Mouse (Mus musculus) midbrain, embryonic 12.5 days (tissue): Measurements from ENCODE around the gene Evi2b. TPM values are rescaled to one million over a fixed set of nuclear protein-coding genes. Genes with fewer than 3 reads are reported as not detected.

Source experiments
- ATAC-seq: fragments of 200-750 bp; cut with Nextera tagmentation; 2 replicates; pipeline ENCODE4 v1.8.0; 2017; ENCODE audit warnings: low read depth, moderate TSS enrichment, moderate library complexity; ENCODE audit not compliant: low FRiP score
- H3K27ac ChIP-seq: fragments of 300-500 bp; sonication (generic); replicated peaks from 2 replicates; pipeline ENCODE4 v1.5.1; 2016; ENCODE audit warnings: mild to moderate bottlenecking
- H3K27me3 ChIP-seq: fragments of 300-500 bp; sonication (generic); 2 replicates; pipeline ENCODE4 v1.6.1; 2016; ENCODE audit warnings: mild to moderate bottlenecking
- H3K36me3 ChIP-seq: fragments of 300-500 bp; sonication (generic); 2 replicates; pipeline ENCODE4 v1.6.1; 2016
- H3K4me1 ChIP-seq: fragments of 300-500 bp; sonication (generic); 2 replicates; pipeline ENCODE4 v1.6.1; 2016
- H3K4me2 ChIP-seq: fragments of 300-500 bp; sonication (generic); replicated peaks from 2 replicates; pipeline ENCODE4 v1.6.1; 2016; ENCODE audit warnings: mild to moderate bottlenecking, moderate library complexity
- H3K4me3 ChIP-seq: fragments of 300-500 bp; sonication (generic); 2 replicates; pipeline ENCODE4 v1.5.1; 2016; ENCODE audit warnings: mild to moderate bottlenecking
- H3K9ac ChIP-seq: fragments of 300-500 bp; sonication (generic); replicated peaks from 2 replicates; pipeline ENCODE4 v1.6.1; 2016; ENCODE audit warnings: mild to moderate bottlenecking, moderate library complexity
- H3K9me3 ChIP-seq: fragments of 300-500 bp; sonication (generic); 2 replicates; pipeline ENCODE4 v1.6.1; 2016; ENCODE audit warnings: mild to moderate bottlenecking
- WGBS: fragments of 180-500 bp; shearing (Covaris S2); methylation state at CpG from one replicate; pipeline ENCODE4 v1.1.7; 2016; 5-methylcytosine and 5-hydroxymethylcytosine counted together
- polyA plus RNA-seq: library from polyadenylated mRNA; unstranded; fragments of >200 nt; fragmentation: Nextera tagmentation; extraction: Ambion mirVana; gene quantifications from 2 replicates; pipeline ENCODE4 v1.2.1, GENCODE M21; 2016

The Evi2b gene
- polyA plus RNA-seq, 1 experiment from 2014 or later, result 0.14 TPM

- no peak for ATAC-seq
- H3K27ac ChIP-seq, result no peak overlapping the region
- 97% methylated on average over 4 of the region's 4 CpGs for WGBS
- 0 out of 2 replicates have a peak, but pooled peaks cover 22% of the 10 kb centered on the region for H3K36me3 ChIP-seq
- H3K4me1 ChIP-seq, result peaks cover 8% of the 10 kb centered on the region; the same call in 1 of the 2 replicates
- no peak overlapping the region for H3K4me3 ChIP-seq
- H3K27me3 ChIP-seq, result no peaks in the 10 kb centered on the region
- no peak overlapping the region for H3K9ac ChIP-seq
- no peaks in the 10 kb centered on the region for H3K9me3 ChIP-seq
- H3K4me2 ChIP-seq, result no peak overlapping the region
These were observed 7.9 kb upstream of the Evi2b start for GRCm38 (mm10) chr11:79531485-79531884.

- no peaks in the 10 kb centered on the region for H3K9me3 ChIP-seq
- H3K4me2 ChIP-seq, result no peak overlapping the region
- 84% methylated on average over 11 of the region's 11 CpGs for WGBS
- peaks cover 8% of the 10 kb centered on the region; the same call in 1 of the 2 replicates for H3K4me1 ChIP-seq
- no peak overlapping the region for H3K4me3 ChIP-seq
- H3K36me3 ChIP-seq, result 0 out of 2 replicates have a peak, but pooled peaks cover 19% of the 10 kb centered on the region
- no peaks in the 10 kb centered on the region for H3K27me3 ChIP-seq
- no peak for ATAC-seq
- H3K27ac ChIP-seq, result no peak overlapping the region
- H3K9ac ChIP-seq, result no peak overlapping the region
These were observed 7.2 kb upstream of the Evi2b start for GRCm38 (mm10) chr11:79530774-79531173.

GRCm38 (mm10) chr11:79530333-79530761 is 6.8 kb upstream of the Evi2b start, which contains the start of the genes Evi2 and Evi2a:
TSS of gene Evi2 (minus strand) at chr11:79530589.
TSS of gene Evi2a (minus strand) at chr11:79530609.
- Histone ChIP-seq H3K4me2 (no peak within 1 kb of the TSS), H3K27ac (no peak within 1 kb of the TSS), H3K4me3 (no peak within 1 kb of the TSS), H3K36me3 (0 out of 2 replicates have a peak, but pooled peaks cover 19% of the 10 kb centered on the region), H3K4me1 (peaks cover 8% of the 10 kb centered on the region; the same call in 1 of the 2 replicates), H3K9me3 (no peaks in the 10 kb centered on the region), H3K27me3 (no peaks in the 10 kb centered on the region), H3K9ac (no peak within 1 kb of the TSS)
- WGBS, result 86% methylated on average over 7 of the region's 7 CpGs
- no peak for ATAC-seq

GRCm38 (mm10) chr11:79529736-79530135 is 6.2 kb upstream of the Evi2b start:
- H3K9ac ChIP-seq, result no peak overlapping the region
- 99% methylated on average over 2 of the region's 2 CpGs for WGBS
- H3K4me1 ChIP-seq, result peaks cover 6% of the 10 kb centered on the region; the same call in 1 of the 2 replicates
- ATAC-seq, result no peak
- H3K27me3 ChIP-seq, result no peaks in the 10 kb centered on the region
- H3K27ac ChIP-seq, result no peak overlapping the region
- no peaks in the 10 kb centered on the region for H3K9me3 ChIP-seq
- H3K4me2 ChIP-seq, result no peak overlapping the region
- H3K4me3 ChIP-seq, result no peak overlapping the region
- H3K36me3 ChIP-seq, result 0 out of 2 replicates have a peak, but pooled peaks cover 22% of the 10 kb centered on the region

- Histone ChIP-seq H3K36me3 (0 out of 2 replicates have a peak, but pooled peaks cover 24% of the 10 kb centered on the region), H3K27me3 (no peaks in the 10 kb centered on the region), H3K4me2 (no peak overlapping the region), H3K4me3 (no peak overlapping the region), H3K9me3 (no peaks in the 10 kb centered on the region), H3K27ac (no peak overlapping the region), H3K9ac (no peak overlapping the region), H3K4me1 (peaks cover 1% of the 10 kb centered on the region; the same call in 1 of the 2 replicates)
- no peak for ATAC-seq
- WGBS, result 96% methylated on average over 6 of the region's 6 CpGs
These were observed 5.7 kb upstream of the Evi2b start for GRCm38 (mm10) chr11:79529226-79529625.

GRCm38 (mm10) chr11:79528601-79529000 is 5.0 kb upstream of the Evi2b start:
- Histone ChIP-seq H3K4me1 (no peaks in the 10 kb centered on the region; the same call in 1 of the 2 replicates), H3K27ac (no peak overlapping the region), H3K27me3 (no peaks in the 10 kb centered on the region), H3K4me3 (no peak overlapping the region), H3K36me3 (0 out of 2 replicates have a peak, but pooled peaks cover 26% of the 10 kb centered on the region), H3K9me3 (no peaks in the 10 kb centered on the region), H3K9ac (no peak overlapping the region), H3K4me2 (no peak overlapping the region)
- ATAC-seq, result no peak
- WGBS, result 96% methylated on average over 3 of the region's 3 CpGs

GRCm38 (mm10) chr11:79527739-79528384 is 4.3 kb upstream of the Evi2b start:
- no peaks in the 10 kb centered on the region for H3K4me1 ChIP-seq
- H3K9me3 ChIP-seq, result no peaks in the 10 kb centered on the region
- 0 out of 2 replicates have a peak, but pooled peaks cover 23% of the 10 kb centered on the region for H3K36me3 ChIP-seq
- no peaks in the 10 kb centered on the region for H3K27me3 ChIP-seq
- no peak overlapping the region for H3K9ac ChIP-seq
- H3K4me2 ChIP-seq, result no peak overlapping the region
- H3K4me3 ChIP-seq, result no peak overlapping the region
- ATAC-seq, result no peak
- 93% methylated on average over 5 of the region's 5 CpGs for WGBS
- H3K27ac ChIP-seq, result no peak overlapping the region

- WGBS, result 87% methylated on average over 15 of the region's 15 CpGs
- no peak for ATAC-seq
- Histone ChIP-seq H3K27ac (no peak overlapping the region), H3K27me3 (no peaks in the 10 kb centered on the region), H3K4me1 (no peaks in the 10 kb centered on the region), H3K4me2 (no peak overlapping the region), H3K4me3 (no peak overlapping the region), H3K9ac (no peak overlapping the region), H3K36me3 (0 out of 2 replicates have a peak, but pooled peaks cover 20% of the 10 kb centered on the region), H3K9me3 (no peaks in the 10 kb centered on the region)
These were observed 3.6 kb upstream of the Evi2b start for GRCm38 (mm10) chr11:79527015-79527738.

- Histone ChIP-seq H3K4me3 (no peak overlapping the region), H3K9me3 (no peaks in the 10 kb centered on the region), H3K27me3 (no peaks in the 10 kb centered on the region), H3K36me3 (0 out of 2 replicates have a peak, but pooled peaks cover 18% of the 10 kb centered on the region), H3K9ac (no peak overlapping the region), H3K4me2 (no peak overlapping the region), H3K27ac (no peak overlapping the region), H3K4me1 (no peaks in the 10 kb centered on the region)
- 96% methylated on average over 3 of the region's 3 CpGs for WGBS
- ATAC-seq, result no peak
These were observed 3.0 kb upstream of the Evi2b start for GRCm38 (mm10) chr11:79526549-79526948.

GRCm38 (mm10) chr11:79524310-79524575 is 681 bp upstream of the Evi2b start:
- H3K27ac ChIP-seq, result no peak overlapping the region
- no peaks in the 10 kb centered on the region for H3K9me3 ChIP-seq
- WGBS, result 83% methylated on average over 1 of the region's 1 CpGs

GRCm38 (mm10) chr11:79522944-79523343 is 618 bp downstream of the Evi2b start:
- no peak overlapping the region for H3K27ac ChIP-seq
- H3K9ac ChIP-seq, result no peak overlapping the region
- 86% methylated on average over 1 of the region's 1 CpGs for WGBS
- no peak overlapping the region for H3K4me3 ChIP-seq
- ATAC-seq, result no peak
- no peaks in the 10 kb centered on the region for H3K9me3 ChIP-seq
- 0 out of 2 replicates have a peak, but pooled peaks cover 12% of the 10 kb centered on the region for H3K36me3 ChIP-seq
- H3K4me1 ChIP-seq, result no peaks in the 10 kb centered on the region
- no peak overlapping the region for H3K4me2 ChIP-seq
- H3K27me3 ChIP-seq, result no peaks in the 10 kb centered on the region

More at GRCm38 (mm10) chr11:79524310-79524575, 681 bp upstream of the Evi2b start:
- H3K4me1 ChIP-seq, result no peaks in the 10 kb centered on the region
- no peak overlapping the region for H3K4me2 ChIP-seq
- no peak for ATAC-seq
- H3K4me3 ChIP-seq, result no peak overlapping the region
- 0 out of 2 replicates have a peak, but pooled peaks cover 18% of the 10 kb centered on the region for H3K36me3 ChIP-seq
- H3K9ac ChIP-seq, result no peak overlapping the region
- no peaks in the 10 kb centered on the region for H3K27me3 ChIP-seq

- Histone ChIP-seq H3K27me3 (no peaks in the 10 kb centered on the region), H3K9me3 (no peaks in the 10 kb centered on the region), H3K4me3 (no peak overlapping the region), H3K9ac (no peak overlapping the region), H3K36me3 (0 out of 2 replicates have a peak, but pooled peaks cover 6% of the 10 kb centered on the region), H3K4me2 (no peak overlapping the region), H3K27ac (no peak overlapping the region), H3K4me1 (no peaks in the 10 kb centered on the region)
- ATAC-seq, result no peak
These were observed 1.6 kb downstream of the Evi2b start for GRCm38 (mm10) chr11:79521930-79522329.
